In the genomic region with DNA sequence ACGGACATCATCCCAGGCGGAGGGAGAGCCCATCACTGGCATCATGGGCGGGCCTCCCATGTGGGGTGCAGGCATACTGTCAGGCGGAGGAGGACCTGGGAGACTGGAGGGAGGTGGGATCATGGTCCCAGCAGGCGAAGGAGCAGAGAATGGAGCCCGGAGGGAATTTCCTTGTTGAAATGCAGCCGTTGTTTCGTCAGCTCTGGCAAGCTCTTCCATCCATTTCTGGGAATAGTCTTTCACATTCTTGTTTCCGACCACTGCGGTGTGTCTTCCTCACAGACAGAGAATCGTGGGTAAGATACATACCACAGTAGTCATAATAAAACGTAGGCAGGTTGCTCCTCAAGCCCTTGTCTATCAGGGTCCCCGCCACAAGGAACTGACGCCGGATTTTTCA, we compare ENCODE assay signal across 19 mouse cellular contexts.
DNase-seq lines count a peak whose midpoint lies in the region; ATAC-seq and TF ChIP-seq lines count a peak whose summit lies in the region.
"Had no signal": no experiment of that assay in that cellular context is flagged by ENCODE, and none has a peak within 500 bp of the region (broad histone marks: within the 10 kb centered on the region; RNA-seq: fewer than 3 reads in every experiment).

No protein-coding gene starts in this region.

- no peak for TF ChIP-seq CTCF in gastrocnemius, adult 2 months (IDR thresholded peaks at IDR 0.05)

- H3K4me3 ChIP-seq in gastrocnemius, adult 2 months: no peak overlapping the region
- no peak overlapping the region for H3K4me3 ChIP-seq in forebrain, embryonic 13.5 days
- H3K4me3 ChIP-seq: forebrain, embryonic 15.5 days; hindbrain, embryonic 10.5 days; liver, embryonic 12.5 days; midbrain, embryonic 15.5 days had no signal

- intact Hi-C loops in gastrocnemius, adult 2 months (cut with DNase I): loop anchor here (5.0 to 10.0 kb wide), 2 partner anchors 262 to 395 kb away; no protein-coding TSS in a partner anchor
- intact Hi-C loops in heart, postnatal 36 days (cut with DNase I): loop anchor here (5.0 kb wide), 1 partner anchor 395 kb away; no protein-coding TSS in a partner anchor

- no peaks in the 10 kb centered on the region for H3K9me3 ChIP-seq in forebrain, embryonic 13.5 days (replicated peaks)
- H3K9me3 ChIP-seq: forebrain, embryonic 15.5 days; hindbrain, embryonic 10.5 days; liver, embryonic 12.5 days; midbrain, embryonic 15.5 days had no signal

- H3K4me2 ChIP-seq in forebrain, embryonic 13.5 days: no peak overlapping the region
- H3K4me2 ChIP-seq: forebrain, embryonic 15.5 days; liver, embryonic 12.5 days; lung, embryonic 14.5 days; midbrain, embryonic 15.5 days had no signal

- no peak overlapping the region for H3K9ac ChIP-seq in forebrain, embryonic 13.5 days
- H3K9ac ChIP-seq: forebrain, embryonic 15.5 days; liver, embryonic 12.5 days; lung, embryonic 14.5 days; midbrain, embryonic 15.5 days had no signal

- no peaks in the 10 kb centered on the region for H3K27me3 ChIP-seq in forebrain, embryonic 13.5 days
- H3K27me3 ChIP-seq: CH12.LX; forebrain, embryonic 15.5 days; liver, embryonic 12.5 days; midbrain, embryonic 15.5 days had no signal

- 94% methylated on average over 15 of the region's 15 CpGs for WGBS in forebrain, embryonic 13.5 days

- no peaks in the 10 kb centered on the region for H3K36me3 ChIP-seq in forebrain, embryonic 13.5 days (ENCODE audit: poor library complexity, severe bottlenecking)
- H3K36me3 ChIP-seq: forebrain, embryonic 15.5 days; hindbrain, embryonic 10.5 days; liver, embryonic 12.5 days; midbrain, embryonic 15.5 days had no signal

- peak; percentile 24 for DNase-seq in gastrocnemius, adult 2 months
- no peak for DNase-seq in gastrocnemius, adult 8-10 months (ENCODE audit: low spot score in 2 of 2)
- DNase-seq in lung, postnatal 36 days: peak; percentile 18
- DNase-seq in lung, postnatal 10 days: no peak
- DNase-seq in ES-CJ7 (ENCODE audit: low read depth, low spot score): peak; percentile 30
- DNase-seq in heart, postnatal 36 days: peak; percentile 15 to 33
- DNase-seq in natural killer cell, adult 2 months (ENCODE audit: low spot score in 2 of 2): no peak
- DNase-seq: cerebellum, postnatal 14 days; kidney, adult 2 months; layer of hippocampus, adult 9-11 months; right cerebral cortex, postnatal 14 days; thymus, postnatal 25 days had no signal

- no peaks in the 10 kb centered on the region for H3K4me1 ChIP-seq in forebrain, embryonic 13.5 days
- H3K4me1 ChIP-seq: forebrain, embryonic 15.5 days; hindbrain, embryonic 10.5 days; liver, embryonic 12.5 days; midbrain, embryonic 15.5 days had no signal

- no peak for ATAC-seq in forebrain, embryonic 13.5 days
- ATAC-seq: forebrain, embryonic 15.5 days; liver, embryonic 12.5 days; midbrain, embryonic 15.5 days had no signal

- H3K27ac ChIP-seq in gastrocnemius, adult 2 months: peak overlapping the region; percentile 59
- H3K27ac ChIP-seq in forebrain, embryonic 13.5 days: no peak overlapping the region
- H3K27ac ChIP-seq: forebrain, embryonic 15.5 days; hindbrain, embryonic 10.5 days; liver, embryonic 12.5 days; midbrain, embryonic 15.5 days had no signal

Comparison
In these comparisons a context has a peak if more than half of its experiments do, and no peak if none do; other contexts are left out.
1. DNase-seq: peak in gastrocnemius, adult 2 months (single experiment), lung, postnatal 36 days (single experiment), ES-CJ7 (single experiment) and heart, postnatal 36 days (2 of 2); none in gastrocnemius, adult 8-10 months (0 of 2), lung, postnatal 10 days (single experiment) and natural killer cell, adult 2 months (0 of 2).